Mouse (Mus musculus) spleen, embryonic (tissue): ENCODE results near the gene Gm20850.
"Not testable (repeated sequence)": the region's sequence is repeated elsewhere in the genome, so short reads cannot be mapped to it uniquely, and the experiment has no call there.

Source experiments
- CTCF ChIA-PET: fragments of 350-600 bp; sonication (Branson Sonifier 250); formaldehyde crosslinking; loops from one replicate; lab custom pipeline; 2022; lab: Charles Lee

Gene Gm20850

DNA sequence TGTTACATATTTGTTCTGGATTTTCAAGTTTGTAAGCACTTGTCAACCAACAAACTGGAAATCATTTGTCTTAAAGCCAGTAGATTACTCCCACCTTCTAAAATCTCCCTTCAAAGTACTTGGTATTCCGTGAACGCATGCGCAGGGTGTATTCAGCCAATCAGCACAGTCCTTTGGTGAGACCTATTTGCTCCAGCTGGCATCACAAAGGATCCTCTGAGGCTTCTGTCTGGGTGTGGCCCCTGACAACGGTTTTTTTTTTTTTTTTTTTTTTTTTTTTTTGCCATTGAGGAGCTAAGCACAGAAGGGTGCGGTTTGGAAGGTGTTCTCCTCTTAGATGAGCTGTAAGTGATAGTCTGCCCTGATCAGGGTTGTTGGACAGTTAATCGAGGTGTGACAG lies at the start of gene Gm20850:
Gene Gm20850, plus strand, starts transcription at position 301 of the 400 bp plus-strand sequence.
- CTCF ChIA-PET = not testable (repeated sequence)
